Mouse (Mus musculus): ENCODE measurements around the gene Pxdn. TPM values are rescaled to one million over a fixed set of nuclear protein-coding genes. Genes with fewer than 3 reads are reported as not detected.

Gene Pxdn
- total RNA-seq (2021): 10 to 100 TPM; 82.6 to 83.3 TPM

DNA sequence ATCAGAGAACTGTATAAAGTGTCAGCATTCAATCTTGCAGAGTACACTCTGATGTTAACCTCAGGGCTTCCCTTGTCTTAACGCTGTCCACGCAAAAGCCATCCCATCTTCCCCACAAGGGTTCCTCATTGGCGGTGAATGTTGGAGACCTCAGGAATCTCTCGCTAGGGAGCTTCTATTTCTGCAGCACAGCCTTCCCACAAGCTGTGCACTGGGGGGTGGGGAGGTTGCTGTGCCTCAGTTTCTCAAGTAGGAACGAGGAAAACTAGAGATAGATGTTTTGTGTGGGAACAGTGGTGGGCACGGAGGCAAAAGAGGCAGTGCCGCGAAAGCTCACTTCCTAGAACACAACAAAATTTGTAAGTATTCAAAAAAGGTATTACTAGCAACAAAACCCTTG lies at the start of gene Pxdn:
Gene Pxdn (plus strand): TSS at position 301 of the 400 bp plus-strand sequence.
- intact Hi-C loops (cut with DNase I): no loop called here
- no peak for DNase-seq

DNA sequence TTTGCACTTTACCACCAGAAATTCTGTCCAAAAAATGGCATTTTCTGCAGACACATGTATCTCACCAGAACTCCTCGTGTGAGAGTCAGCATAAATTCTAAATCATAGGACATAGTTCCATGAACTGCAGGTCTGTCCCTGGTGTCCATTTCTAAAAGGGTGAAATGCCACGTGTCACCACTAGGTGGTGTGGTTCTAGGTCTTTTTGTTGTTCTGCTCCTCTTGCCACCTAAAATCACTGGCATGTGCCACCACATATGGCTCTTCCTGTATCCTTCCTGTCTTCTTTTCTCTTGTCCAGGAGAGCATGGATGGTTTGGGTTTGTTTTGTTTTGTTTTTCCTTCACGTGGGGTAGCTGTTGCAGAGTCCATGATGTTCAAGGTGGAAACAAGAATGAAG lies 42.7 kb upstream of the Pxdn start:
- intact Hi-C loops (cut with DNase I): no loop called here
- DNase-seq: peak; percentile 55

DNA sequence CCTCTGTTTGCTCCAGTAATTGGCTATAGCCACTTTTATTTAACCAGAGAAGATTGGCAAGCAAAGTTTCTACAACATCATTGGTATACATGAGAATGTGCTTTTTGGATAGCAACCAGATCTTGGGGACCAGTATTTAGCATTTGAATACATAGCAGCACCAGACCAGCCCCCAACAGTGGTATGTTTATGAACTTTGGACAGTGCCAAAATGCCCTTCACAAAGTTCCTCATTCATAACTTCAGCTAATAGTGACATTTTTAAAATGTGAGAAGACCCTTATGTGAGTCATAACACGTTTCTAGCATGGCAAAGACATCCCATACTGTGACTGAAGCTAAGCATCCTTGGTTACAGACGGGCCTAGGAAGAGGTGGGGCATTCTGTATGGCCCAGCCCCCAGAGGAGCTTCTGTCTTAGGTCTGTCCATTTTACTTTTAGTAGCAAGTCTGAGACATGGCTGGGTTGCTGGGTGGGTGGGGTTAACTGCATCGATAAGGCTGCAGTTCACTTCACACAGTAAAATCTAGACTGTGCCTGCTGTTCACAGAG lies 39.8 kb upstream of the Pxdn start:
- DNase-seq: no peak
- intact Hi-C loops (cut with DNase I): no loop called here

DNA sequence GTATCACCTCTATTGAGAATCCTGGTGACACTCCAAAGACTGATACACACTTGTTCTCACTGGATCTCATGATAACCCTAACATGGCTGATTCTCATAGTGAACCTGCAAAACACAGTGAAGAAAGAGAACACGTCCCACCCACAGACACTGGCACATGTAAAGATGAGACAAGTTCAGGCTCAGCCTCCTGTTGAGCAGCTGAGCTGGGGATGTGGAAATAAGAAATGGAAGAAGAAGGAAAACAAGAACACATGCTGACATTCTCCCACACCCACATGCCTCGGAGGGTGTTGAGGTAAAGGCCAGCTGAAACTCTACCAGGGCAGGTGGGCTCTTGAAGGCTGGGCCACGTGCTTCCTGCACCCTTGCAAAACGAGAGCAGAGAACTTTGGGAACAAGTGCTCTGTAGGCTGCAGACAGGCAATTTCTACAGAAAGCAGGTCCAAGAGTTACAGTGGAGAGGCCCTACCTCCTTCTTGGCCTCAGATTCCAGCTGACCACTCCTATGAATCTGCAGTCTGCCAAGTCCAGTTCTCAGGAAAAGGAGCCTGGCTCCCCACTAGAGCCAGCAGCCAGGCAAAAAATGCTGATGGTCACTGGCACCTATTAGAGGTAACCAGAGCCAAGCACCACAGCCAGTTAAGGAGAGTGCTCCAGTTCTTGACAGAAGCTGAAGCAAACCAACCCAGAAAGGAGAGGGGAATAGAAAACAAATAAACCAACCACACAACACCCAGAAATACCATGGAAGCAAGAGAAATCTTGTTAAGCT lies 33.1 kb upstream of the Pxdn start:
- DNase-seq: no peak
- intact Hi-C loops (cut with DNase I): no loop called here

DNA sequence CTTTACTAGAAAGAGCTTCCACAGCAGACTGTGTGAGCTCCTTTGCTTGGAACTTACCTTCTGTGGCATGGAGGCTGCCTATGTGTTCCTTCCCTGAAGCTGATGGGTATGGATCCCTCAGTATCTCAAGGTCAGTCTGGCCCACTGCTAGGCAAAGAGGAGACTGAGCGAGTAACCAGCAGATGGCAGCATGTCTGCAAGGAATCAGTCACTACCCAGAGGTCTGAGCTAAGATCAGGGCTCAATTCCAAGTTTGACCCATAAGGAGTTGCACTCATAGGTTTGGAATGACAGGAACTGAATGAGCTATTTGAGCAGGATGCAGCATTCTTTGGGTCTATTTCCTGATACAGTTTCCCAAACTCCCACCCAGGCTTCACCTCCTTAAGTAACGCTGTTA lies 30.4 kb upstream of the Pxdn start:
- intact Hi-C loops (cut with DNase I): no loop called here
- DNase-seq: peak; percentile 68

DNA sequence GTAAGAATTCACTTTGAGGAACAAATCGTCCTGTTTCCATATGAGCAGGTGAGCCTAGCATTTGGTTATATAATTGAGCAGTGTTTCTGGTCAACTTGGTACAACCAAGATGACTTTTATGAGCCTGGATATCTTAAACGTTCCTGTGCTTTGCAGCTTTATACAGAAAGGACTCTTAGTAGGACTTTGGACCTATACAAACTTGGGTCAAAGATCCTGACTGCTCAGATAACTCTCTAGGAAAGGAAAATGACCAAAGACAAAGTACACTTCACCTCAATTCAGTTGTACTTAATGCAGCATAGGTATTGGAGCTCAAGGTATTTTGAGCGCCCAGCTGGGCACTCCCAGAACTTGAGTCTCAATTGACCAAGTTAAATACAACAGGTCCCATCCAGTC lies 21.3 kb upstream of the Pxdn start:
- intact Hi-C loops (cut with DNase I): no loop called here

DNA sequence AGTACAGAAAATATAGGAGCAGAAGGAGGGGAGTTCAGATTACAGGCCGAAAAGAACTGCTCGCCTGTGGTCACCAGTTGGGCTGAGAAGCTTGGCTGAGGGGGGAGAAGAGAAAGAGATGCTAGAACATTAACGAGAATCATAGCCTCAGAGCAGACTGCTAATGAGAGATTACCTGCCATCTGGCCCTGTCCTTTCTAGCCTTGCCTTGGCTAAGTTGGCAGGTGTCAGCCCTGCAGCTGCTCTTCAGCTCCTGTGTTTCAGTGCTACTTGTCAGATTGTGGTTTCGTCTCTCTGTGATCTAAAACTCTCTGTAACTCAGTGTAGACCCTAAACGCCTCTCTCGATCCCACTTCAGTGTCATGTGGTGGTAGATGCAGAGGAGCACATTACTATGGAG lies 20.6 kb upstream of the Pxdn start:
- no peak for DNase-seq
- intact Hi-C loops (cut with DNase I): no loop called here

More for the DNA sequence above, 21.3 kb upstream of the Pxdn start:
- no peak for DNase-seq

DNA sequence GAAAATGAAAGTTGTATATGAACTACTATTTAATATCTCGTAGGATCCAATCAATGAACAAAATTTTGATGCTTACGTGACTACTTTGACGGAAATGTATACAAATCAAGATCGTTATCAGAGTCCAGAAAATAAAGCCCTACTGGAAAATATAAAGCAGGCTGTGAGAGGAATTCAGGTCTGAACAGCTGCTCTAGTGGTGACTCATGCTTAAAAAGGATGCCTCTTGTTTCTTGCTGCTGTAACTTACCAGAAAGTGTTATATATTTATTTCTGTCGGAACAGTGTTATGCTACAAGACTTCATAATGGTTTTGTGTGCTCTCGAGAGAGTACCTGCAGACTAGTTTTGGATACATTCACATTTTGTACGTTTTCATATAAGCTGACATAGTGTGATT lies 17.1 kb upstream of the Pxdn start:
- intact Hi-C loops (cut with DNase I): no loop called here
- DNase-seq: no peak

DNA sequence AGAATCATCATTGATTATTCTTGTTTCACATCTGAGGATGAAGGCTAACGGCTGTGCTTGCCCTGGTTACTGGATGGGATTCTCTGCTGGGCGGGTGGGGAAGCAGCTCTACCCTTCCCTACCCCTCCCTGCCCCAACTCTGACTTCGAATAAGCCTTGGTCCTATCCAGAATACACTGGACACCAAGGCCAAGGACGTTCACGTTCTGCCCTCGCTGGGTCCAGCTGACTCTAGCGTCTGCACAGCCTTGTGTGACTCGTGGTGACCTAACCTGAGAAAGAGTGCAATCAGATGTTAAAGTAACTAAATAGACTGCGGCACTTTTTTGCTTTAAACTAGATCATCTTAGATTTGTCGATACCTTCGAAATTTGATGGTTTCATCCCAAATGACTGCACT lies 15.9 kb upstream of the Pxdn start:
- intact Hi-C loops (cut with DNase I): no loop called here
- no peak for DNase-seq

DNA sequence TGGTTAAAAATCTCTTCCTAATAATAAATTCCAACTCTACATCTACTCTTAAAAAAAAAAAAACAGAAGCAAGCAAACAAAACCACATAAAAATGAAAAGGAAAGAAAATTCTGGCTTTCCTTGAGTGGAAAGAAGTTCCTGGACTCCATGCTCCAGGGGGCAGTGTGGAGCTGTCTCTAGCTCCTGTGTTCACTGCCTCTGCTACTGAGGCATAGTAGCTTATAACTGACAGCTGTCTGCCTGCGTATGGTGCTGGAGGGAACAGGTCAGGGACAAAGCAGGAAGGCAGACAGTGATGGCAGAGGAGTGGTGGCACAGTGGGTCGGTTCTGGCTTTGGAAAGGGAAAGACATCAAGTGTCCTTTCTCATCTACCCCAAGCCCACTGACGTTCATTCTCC lies 10.5 kb upstream of the Pxdn start:
- intact Hi-C loops (cut with DNase I): loop anchor here (2.0 kb wide), 1 partner anchor 60 kb away; no protein-coding TSS in a partner anchor
- peak; percentile 78 for DNase-seq

DNA sequence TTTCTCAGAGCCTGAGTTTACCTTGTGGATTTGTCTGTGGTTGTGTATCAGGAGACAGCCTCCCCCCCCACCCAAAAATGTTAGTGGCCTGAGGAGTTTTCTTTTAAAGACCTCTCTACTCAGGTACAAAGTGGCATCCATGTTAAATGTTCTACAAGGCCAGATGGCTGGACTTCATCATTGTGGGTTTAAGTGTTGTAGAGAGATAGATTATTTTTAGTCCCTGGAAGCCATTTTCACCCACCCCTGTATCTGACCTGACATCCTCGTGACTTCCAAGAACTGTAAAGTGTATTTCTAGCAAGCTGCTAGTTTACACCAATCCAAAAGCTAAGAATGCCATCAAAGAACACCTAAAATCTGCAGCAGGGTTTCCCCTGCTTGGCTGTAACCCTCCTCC lies 6.8 kb upstream of the Pxdn start:
- intact Hi-C loops (cut with DNase I): no loop called here
- no peak for DNase-seq

DNA sequence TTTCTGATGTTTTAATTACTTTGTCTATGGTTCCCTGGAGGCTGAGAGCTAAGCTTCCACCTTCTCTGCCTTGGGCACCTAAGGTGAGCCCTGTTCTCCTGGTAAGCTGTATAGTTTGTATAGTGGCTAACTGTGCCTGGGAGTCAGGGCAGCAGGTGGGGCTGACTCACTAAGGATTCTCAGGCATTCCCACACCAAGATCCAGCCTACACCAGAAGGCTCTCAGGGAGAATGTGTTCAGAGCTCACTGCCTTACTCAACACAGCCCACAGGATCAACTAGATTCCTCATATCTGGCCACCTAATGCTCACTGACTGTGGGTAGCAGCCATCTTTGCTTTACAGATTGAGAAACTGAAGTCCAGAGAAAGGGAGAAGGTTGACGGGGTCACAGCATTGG lies 4.5 kb upstream of the Pxdn start:
- intact Hi-C loops (cut with DNase I): no loop called here
- DNase-seq: no peak

DNA sequence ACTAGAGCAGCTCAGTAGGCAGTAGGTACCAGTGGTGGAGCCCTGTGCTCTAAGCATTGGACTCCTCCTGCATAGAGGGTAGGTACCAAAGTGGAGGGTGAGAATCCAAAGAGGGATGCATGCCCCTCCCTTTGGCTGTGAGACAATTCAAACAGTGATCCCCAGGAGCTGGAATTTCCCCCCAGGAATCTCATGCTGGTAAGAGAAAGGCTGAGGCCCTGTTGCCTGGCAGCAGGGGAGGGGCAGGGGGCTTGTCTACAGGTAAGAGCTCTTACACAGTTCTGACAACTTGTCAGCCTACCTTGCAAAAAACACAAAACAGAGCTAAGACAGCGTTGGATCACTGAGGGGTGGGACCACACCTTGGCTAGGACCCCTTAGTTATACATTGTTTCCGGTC lies 3.9 kb upstream of the Pxdn start:
- intact Hi-C loops (cut with DNase I): no loop called here
- no peak for DNase-seq

DNA sequence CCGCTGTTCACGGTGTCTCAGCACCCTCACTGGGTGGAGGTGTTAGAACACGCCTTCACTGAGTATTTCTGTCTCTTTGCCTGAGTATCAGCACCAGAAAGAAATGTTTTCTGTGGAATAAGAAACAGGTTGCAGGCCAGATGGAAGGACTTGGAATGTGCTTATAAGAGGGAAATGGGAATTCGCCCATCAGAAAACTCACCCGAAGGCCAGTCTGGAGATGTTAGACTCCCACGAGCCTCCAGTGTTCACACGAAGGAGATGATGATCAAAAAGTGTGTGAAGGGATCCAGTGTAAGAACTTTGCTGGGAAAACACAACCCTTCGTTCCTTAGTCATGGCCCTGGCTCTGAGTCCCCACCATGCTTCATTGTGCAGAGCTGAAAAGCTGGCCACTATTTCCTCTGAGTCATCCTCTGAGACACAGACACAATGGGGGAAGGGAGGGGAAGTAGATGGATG lies 3.3 kb upstream of the Pxdn start:
- no peak for DNase-seq
- intact Hi-C loops (cut with DNase I): no loop called here

DNA sequence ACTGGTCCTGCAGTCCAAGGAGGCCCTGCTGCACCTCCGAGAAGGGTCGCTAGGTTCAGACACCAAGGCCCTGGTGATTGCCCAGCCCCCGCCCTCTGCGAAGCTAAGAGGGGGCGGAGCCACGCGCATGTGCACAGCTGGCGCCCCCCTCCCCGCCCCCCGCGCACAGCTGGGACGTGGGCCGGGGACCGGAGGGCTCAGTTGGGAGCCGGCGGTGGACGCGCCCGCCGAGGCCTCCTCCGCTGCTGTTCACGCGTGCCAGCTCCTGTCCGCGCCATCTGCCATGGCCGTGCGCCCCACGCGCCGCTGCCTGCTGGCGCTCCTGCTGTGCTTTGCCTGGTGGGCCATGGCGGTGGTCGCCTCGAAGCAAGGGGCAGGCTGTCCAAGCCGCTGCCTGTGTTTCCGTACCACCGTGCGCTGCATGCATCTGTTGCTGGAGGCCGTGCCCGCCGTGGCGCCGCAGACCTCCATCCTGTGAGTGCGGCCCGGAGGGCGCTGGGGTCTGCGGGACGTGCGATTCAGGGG lies 505 bp downstream of the Pxdn start:
- DNase-seq: peak; percentile 72
- intact Hi-C loops (cut with DNase I): no loop called here

DNA sequence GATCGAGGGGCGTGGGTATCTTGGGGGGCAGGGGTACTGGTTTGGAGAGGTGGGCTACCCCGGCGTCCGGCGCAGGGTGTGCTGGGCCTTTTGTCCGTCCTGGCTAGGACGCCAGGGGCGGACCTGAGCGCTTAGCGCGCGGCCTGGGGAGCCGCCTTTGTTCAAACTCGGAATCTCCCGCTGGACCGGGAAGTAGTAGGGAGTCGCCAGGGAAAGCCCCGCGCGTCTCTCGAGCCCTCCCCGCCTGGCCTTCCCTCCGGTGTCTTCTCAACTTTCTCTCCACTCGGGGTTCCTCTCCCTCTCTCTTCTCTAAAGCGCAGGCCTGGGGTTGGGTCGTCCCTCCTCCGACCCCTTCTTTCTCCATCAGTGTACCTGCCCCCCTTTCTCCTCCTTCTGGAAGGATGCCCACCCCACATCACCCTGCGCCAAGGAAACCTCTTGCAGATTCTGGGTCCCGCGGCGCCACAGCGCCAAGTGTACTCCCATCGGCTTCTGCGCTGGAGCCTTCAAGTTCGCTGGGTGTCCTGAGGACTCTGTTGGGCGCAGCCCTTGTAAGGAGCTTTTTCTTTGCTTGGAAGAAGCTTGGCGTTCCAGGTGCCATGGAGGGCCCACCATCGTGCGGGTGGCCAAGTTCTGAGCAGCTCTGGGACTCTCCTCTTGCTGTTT lies 1.1 kb downstream of the Pxdn start:
- DNase-seq: peak; percentile 60
- intact Hi-C loops (cut with DNase I): no loop called here

DNA sequence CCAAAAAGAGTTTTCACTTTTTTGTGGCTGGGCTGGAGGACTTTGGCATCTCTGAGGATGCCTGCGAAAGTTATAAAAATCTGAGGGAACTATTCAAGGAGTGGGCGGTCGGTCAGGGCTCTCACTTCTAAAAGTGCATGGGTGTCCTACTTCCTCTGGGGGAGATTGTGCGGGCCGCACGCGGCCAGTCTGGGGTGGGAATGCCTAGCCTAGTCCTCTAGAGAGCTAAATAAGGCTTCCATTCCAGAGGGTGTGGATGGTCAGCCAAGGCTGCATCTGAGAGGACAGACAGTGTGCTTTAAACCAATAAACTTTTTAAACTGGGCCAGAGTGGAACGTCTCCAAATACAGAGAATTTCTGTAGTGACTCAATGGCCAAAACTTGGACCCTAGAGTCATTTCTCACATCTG lies 1.9 kb downstream of the Pxdn start:
- DNase-seq: no peak
- intact Hi-C loops (cut with DNase I): no loop called here

DNA sequence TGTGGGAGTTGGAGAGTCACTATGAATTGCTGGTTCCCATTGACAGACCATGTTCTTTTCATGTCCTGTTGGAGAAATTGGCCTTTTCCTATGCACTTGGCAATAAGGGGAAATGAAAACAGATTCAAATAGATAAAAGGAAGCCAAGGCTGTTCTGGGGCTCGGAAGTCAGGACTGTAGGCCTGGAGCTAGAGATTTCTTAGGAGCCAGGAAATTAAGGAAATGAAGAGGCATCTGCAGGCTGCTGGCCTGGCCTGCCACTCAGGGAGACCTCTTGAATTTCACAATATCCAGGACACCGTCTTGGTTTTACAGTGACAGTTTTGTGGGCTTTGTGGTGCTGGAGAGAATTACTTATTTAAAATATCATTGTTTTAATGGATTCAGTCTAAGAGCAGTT lies 5.0 kb downstream of the Pxdn start:
- intact Hi-C loops (cut with DNase I): no loop called here
- no peak for DNase-seq

DNA sequence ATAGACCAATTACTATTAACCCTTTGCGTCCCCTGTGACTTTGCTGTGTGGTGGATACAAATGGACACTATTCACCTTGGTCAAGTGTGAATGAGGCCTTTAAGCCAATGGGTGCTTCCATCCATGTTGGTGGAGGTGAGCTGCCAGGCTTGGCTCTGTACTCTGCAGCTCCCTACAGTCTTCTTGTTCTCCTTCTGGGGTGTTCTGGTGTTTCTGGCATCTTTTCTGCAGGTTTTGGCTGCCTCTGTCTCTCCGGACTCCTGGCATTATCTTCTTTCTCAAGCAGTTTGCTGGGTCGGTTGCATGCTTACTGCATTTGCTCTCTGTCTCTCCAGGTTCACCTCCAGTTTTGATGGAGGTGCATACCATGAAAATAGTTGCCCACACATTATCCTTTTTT lies 7.2 kb downstream of the Pxdn start:
- no peak for DNase-seq
- intact Hi-C loops (cut with DNase I): no loop called here

DNA sequence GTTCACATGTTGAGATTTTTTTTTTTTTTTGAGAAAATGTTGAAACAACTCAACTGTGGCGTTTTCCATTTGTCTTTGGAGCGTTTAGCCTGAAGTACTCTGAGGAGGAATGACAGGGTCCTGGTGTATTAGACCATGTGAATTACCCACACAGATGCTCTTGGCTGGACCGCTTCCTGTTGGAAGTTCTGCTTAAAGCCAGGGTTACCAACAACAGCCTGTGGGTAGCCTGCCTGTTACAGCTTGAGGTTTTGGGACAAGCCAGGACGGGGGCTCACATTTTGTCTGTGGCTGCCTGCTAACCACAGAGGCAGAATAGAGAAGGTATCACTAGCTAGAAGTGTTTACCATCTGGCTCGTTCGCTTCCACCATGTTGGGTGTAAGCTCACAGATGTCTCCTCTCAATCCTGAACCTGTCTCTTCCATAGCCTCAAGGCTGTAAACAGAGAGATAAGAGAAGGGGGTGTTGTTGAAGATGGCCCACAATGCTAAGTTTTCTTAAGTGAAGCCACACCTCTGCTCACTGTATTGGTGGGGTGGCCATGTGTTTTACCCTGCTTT lies 7.9 kb downstream of the Pxdn start:
- intact Hi-C loops (cut with DNase I): no loop called here
- DNase-seq: no peak

DNA sequence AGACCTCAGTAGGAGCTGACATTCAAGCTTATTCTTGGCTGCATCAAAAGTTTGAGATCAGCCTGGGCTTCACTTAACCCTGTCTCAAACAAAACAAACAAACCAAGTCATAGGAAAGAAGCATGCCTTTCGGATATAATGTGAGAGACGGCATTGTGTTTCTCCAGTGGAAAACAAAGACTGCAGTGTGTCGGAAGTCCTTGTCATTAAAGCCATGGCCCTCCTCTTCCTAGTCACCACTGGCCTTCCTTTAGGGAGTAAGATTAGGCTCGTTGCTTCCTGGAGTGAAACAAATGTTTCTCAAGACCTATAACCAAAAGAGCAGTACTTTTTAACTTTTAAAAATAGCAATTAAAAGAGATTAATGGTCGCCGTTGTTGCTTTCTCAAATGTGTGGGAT lies 13.6 kb downstream of the Pxdn start:
- intact Hi-C loops (cut with DNase I): no loop called here
- no peak for DNase-seq

DNA sequence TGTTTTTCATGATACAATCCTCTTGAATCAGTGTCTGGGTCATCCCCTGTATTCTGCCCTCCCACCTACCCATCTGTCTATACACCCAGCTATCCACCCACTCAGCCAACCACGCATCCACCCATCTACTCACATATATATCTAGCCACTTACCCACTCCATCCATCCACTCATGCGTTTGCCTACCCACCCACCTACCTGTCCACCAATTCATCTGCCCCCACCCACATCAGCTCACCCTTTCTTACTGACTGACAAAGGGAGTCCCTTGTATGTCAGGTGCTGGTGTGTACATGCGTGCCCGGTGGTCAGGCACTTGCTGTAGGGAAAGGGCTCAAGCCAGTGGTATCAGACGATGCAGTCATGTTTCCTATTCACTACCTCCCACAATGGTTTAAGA lies 14.1 kb downstream of the Pxdn start:
- intact Hi-C loops (cut with DNase I): no loop called here
- no peak for DNase-seq
